Mouse (Mus musculus) adipocyte (in vitro differentiated cells): ENCODE data around the gene Prkar2b.
A peak's percentile ranks its signal among the peaks of the same experiment; 100 is the strongest.

Experiments
- DNase-seq: peaks from one replicate; pipeline ENCODE4 v3.0.0-alpha.2; 2016; ENCODE audit warnings: low spot score

Prkar2b gene

DNA sequence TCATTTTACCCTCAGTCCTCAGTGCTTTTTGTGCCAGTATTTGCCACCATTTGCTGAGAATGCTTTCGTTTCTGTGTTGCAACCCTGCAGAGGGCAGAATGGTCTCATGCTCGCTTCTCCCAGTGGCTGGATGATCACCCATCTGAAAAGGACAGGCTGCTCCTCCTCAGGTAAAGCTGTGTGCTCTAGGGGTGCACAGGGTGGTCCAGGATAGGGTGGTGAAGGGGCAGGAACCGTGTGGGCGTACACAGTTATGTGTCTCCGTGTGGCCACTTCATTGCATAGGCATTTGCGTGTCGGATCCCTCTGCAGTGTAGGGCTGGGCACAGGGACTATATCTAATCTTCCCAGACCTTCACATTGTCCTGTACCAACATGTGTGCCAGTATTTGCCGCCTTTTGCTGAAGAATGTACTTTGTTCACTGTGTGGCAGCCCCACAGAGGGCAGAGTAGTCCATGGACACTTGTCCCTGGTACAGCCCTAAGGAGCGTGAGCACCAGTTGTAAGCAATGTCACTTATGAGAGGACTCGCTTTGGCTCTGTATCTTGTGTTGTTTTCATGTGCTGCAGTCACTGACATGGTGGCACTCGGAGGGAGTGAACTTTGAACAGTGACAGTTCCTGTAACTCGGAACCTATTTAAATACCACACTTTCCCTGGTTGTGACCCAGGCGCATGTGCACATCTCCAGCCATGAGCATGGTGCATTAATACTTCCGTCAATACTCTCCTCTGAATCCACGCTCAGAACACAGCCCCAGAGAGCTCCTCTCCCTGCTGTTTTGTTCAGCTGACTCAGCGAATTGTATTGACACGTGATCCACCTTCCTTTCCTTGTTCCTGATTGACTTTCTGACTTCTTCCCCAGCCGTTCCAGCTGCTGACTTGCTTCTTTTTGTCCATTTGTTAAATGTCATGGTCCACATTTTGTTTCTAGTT is 140.4 kb downstream of the Prkar2b start:
- DNase-seq: no peak

DNA sequence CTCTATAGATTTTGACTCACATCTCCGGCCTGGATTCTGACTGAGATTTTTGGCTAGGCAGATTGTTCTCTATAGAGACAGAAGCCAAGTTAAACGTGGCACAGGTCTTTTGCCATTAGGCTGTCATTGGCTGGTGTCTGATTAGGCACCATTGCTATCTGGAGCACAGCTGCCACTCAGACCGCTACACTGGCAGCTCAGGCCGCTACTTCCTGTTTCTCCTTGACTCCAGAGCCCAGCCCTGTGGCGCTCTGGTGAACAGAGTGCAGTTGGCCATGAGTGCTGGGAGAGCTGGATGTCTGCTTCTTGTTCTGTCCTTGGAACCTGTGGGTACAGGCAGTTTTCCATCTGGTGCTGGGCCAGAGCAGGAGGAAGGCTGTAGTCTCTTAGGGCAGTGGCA is 143.9 kb downstream of the Prkar2b start:
- peak; percentile 51 for DNase-seq

DNA sequence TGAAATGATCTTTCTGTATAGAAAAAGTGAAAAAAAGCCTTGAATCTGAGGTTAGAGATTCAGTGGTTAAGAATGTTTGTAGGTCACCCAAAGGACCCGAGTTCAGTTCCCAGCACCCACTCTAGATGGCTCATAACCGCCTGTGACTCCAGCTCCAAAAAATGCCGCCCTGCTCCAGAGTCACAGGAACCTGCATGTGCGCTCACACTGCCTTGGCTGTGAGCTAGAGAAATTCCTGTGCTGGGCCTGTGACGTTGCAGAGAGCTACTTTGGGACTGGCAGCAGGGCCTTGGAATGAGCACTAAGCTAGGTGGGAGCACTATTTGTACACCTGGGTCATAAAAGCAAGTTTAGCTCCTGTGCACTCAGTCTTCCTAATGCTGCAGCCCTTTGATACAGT is 144.4 kb downstream of the Prkar2b start:
- no peak for DNase-seq

DNA sequence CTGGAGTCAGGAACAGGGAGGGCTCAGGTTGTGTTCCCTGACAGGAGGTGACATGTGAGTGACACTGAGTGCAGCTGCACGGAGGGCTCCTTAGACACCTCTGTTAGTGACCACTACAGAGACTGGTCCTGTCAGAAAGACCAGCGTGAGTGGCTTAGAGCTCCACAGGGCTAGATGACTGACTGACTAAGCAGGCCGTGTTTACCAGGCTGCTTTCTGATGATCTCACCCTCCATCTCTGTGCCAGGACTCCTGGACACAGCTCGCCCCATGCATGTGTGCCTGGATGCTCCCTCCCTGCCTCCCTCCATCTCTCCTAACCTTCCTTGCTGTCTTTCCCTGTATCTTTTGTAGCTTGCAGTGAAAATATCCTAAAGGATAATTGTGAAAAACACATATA is 147.5 kb downstream of the Prkar2b start:
- peak; percentile 38 for DNase-seq

DNA sequence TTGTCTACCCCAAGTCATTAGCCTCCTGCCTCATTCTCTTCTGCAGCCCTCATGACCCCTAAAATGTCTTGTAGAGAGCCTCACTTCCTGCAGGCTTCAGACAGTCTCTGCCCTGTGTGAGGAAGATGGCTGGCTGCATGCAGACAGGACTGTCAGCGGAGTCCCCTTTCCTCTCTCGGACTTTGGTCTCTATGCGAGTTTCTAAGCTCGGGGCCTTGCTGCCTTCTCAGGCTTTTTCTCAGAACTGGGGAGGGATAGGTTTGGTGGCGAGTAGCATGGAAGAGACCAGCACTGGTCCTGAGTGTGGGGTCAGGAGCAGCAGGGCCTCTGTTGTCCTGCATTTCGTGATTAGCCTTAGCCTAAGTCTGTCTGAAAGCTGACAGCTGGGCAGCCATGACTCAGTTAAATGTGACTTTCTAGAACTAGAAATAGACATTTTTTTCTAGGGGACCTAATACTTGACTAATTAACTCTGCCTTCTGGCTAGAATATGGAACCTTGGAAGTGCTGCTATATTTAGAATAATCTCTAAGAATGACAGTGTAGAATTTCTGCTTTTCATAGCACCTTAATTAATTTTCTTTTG is 148.0 kb downstream of the Prkar2b start:
- DNase-seq: no peak
